Mouse (Mus musculus) cerebellum, adult (tissue): Measurements from ENCODE around the gene Zfp942.

Source experiments
- ATAC-seq: cut with Nextera tagmentation; 2 replicates; pipeline ENCODE4 v1.9.2; 2017; ENCODE audit warnings: mild to moderate bottlenecking, moderate library complexity, mixed read lengths; ENCODE audit not compliant: insufficient number of reproducible peaks, low FRiP score, low TSS enrichment

Zfp942 gene

DNA sequence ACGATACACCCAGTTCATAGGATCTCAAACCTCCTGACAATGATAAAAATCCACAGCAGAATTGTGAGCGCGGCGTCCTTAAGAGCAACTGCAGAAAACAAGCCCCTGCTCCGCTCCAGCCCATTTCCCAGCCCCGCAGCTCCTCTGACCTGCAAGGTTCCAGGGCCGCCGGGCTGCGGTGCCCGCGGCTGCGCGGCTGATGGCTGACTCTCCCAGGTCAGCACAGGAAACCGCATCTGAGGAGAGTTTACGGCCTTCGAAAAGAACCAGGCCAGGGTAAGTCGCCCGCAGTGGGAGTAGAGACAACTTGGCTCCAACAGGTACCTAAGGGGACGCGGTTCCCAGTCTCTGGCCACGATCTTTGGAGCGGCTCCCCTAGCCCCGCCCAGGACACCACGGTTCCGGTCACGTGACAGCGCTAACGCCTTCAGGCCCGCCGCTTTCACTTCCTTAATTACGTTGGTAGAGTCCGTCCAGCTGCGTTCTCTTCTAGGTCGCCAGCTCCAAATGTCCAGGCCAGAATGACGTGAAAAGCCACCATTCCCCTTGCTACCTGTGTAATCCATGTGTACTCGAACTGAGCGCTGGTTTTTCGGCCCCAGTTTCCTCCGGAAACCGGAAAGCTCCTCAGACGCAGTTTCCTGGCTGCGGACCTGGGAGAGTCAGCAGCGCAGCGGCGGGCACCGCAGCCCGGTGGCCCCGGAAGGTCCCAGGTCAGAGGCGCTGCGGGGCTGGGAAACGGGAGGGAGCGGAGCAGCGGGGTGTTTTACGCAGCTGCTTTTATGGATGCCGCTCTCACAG is at the start of gene Zfp942, which contains the start of gene Zfp943:
Gene Zfp942, minus strand, starts transcription at position 358 of the 801 bp plus-strand sequence.
Gene Zfp943, plus strand, starts transcription at position 446 of the 801 bp plus-strand sequence.
- ATAC-seq: peak; percentile 90

DNA sequence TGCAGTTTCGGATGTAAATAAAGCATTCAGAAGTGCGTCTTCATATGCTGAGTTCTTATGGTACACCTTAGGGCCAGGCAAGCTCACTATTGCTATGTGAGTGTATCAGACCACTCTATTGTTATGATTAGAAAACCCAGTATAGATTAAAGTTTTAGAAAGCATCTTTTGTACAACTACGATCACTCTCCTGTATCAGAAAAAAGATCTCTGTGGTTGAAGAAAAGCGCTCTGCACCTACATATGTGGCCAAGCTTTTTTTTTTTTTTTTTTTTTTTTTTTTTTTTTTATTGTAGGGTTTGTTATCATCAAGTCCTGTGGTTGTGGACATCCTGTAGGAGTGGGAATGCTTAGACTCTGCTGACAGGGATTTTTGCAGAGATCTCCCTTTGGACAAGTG is 1.0 kb upstream of the Zfp942 start:
- no peak for ATAC-seq

DNA sequence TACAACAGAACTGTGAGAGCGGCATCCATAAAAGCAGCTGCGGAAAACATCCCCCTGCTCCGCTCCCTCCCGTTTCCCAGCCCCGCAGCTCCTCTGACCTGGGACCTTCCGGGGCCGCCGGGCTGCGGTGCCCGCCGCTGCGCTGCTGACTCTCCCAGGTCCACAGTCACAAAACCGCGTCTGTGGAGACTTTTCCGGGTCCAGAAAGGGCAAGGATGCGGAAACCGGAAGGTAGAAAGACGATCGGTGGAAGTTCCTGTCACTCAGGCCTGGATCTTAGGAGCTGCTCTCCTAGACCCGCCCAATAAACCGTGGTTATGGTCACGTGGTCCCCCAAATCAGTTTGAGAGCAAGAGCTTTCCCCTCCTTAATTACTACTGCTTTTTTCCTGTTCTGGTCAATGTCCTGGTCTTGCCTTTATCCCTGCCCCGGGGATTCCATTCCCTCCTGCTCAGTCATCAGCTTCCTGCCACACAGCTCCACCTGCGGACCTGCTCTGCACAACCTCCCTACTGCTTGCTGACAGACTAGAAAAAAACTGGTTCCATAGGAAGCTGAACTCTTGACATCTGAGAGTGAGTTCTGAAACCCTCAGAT is 52.7 kb downstream of the Zfp942 start, which contains the start of gene Zfp995:
Gene Zfp995, minus strand, starts transcription at position 471 of the 597 bp plus-strand sequence.
- peak; percentile 92 for ATAC-seq

DNA sequence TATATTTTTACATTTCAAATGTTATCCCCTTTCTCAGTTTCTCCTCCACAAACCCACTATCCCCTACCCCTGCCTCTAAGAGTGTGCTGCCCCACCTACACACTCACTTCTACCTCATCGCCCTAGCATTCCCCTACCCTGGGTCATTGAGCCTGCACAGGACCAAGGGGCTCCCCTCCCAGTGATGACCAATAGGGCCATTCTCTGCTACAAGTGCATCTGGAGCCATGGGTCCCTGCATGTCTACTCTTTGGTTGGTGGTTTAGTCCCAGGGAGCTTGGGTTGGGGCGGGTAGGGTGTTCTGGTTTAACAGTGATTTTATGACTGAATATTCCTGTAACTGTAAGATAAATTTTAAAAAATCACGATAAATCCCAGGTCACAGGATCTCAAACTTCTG is 53.2 kb downstream of the Zfp942 start:
- ATAC-seq: no peak
